Mouse (Mus musculus) testis, postnatal 14 days (tissue): ENCODE data around the gene Liph.
A peak's percentile ranks its signal among the peaks of the same experiment; 100 is the strongest.
"Not testable (repeated sequence)": the region's sequence is repeated elsewhere in the genome, so short reads cannot be mapped to it uniquely, and the experiment has no call there.

Source experiments
- DNase-seq: peaks from one replicate; pipeline ENCODE4 v3.0.0; 2021; ENCODE audit warnings: low spot score

The Liph gene

GRCm38 (mm10) chr16:21971446-21971845, 24.0 kb downstream of the Liph start:
- DNase-seq, result no peak

- DNase-seq, result no peak
These were observed 24.9 kb downstream of the Liph start for GRCm38 (mm10) chr16:21970536-21970935.

DNA sequence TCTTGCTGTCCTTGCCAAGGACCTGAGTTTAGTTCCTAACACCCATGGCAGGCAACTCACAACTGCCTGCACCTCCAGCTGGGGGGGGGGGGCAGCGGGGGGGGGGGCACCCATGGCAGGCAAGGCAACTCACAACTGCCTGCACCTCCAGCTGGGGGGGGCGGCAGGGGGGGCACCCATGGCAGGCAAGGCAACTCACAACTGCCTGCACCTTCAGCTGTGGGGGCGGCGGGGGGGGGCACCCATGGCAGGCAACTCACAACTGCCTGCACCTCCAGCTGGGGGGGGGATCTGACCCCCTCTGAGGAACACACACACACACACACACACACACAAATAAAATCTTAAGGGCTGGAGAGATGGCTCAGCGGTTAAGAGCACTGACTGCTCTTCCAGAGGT, 25.6 kb downstream of the Liph start:
- DNase-seq, result no peak

- no peak for DNase-seq
These were observed 29.9 kb downstream of the Liph start for GRCm38 (mm10) chr16:21965576-21965975.

DNA sequence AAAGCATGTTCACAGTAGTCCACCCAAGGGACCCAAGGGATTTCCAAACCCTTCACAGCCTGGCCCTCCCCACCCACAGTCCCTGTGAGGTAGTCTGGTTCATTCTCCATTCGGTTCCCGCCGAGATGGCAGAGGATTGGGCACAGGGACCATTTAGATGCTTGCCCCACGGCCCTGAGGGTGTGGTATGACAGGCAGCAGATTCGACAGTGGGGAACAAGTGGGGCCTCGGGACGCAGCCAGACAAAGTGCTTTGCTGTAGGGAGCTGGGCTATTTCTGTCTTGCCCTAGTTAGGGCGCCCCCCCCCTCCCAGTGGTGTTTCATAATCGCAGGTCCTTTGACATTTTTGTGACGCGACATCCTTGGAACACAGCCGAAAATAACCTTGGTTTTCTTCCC, 39.9 kb downstream of the Liph start:
- DNase-seq, result no peak

DNA sequence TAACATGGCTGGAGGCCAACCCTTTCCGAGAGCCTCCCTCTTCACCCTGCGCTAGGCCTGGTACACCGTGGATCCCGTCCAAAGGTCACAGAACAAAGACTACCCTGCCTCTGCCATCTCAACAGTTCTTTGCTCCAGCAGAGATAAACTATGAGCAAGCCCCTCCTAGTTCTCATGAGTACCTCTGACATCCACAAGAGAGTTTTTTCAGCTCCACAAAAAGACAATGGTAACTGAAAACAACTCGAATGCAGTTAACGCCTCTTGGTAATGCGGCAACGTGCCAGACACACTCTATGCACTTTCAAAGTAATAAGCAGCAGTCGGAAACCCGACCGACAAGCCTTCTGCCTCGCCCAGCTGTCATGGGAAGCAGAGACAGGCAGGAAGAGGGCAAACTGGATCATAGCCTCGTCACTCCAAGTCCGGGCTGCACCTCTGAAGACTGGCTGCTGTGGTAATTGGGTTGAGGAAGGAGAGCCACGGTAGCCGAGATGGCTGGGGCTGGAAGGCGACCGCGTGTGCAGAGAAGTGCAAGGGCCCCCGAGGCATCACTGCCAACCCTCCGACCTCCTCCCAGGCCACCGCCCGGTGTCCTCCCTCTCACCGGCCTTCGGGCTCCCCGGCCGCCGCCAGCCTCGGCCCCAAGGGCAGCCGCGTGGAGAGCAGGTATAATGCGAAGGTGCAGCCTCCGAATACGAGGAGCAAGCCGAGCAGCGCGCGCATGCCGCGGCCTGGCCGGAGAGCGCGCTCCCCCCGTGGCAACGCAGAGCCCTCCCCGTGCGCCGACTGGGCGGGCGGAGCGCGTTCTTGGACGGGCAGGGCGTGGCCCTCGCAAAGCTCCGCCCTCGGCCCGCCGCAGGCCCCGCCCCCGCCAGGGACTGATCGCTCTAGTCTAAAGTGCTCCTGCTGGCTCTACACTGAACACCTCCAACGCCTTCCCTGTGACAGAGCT, 48.4 kb downstream of the Liph start, which contains the start of gene Tmem41a:
Gene Tmem41a, minus strand, starts transcription at position 792 of the 955 bp plus-strand sequence.
- DNase-seq, result peak; percentile 87

- DNase-seq, result no peak
These were observed 67.0 kb downstream of the Liph start for GRCm38 (mm10) chr16:21928471-21928870.

GRCm38 (mm10) chr16:21916681-21917080, 78.8 kb downstream of the Liph start:
- no peak for DNase-seq

GRCm38 (mm10) chr16:21913347-21913746, 82.1 kb downstream of the Liph start:
- no peak for DNase-seq

DNA sequence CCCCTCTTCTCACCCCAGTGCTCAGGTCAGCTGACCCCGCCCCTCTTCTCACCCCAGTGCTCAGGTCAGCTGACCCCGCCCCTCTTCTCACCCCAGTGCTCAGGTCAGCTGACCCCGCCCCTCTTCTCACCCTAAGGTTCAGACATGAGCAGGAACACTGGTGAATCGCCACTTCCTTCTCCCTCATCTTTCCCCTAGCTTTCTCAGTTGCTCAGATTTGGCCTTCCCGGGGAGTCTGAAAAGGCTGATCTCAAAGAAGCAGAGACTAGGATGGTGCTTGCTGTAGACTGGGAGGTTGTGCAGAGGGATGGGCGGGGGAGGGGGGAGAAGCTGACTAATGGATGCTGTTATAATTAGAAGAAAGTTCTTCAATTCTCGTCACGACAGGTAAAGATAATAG, 86.6 kb downstream of the Liph start:
- DNase-seq, result not testable (repeated sequence)

DNA sequence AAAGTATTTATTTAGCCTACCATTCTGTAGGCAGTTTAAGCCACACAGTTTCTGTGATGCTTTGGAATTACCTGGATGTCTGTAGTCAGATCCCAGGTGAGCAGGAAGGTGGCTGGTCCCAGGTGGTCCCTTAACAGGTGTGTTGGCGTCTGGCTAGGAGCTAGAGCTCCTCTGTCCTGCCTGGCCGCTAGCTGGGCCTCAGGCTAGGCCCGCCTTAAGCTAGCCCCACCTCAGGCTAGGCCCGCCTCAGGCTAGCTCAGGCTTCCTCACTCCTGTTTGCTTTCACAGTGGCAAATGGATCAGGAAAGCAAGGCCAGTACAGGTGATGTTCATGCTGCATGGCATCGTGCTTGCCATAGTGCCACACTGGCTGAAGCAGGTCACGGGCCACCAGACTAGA, 88.6 kb downstream of the Liph start:
- no peak for DNase-seq

- DNase-seq, result no peak
These were observed 89.5 kb downstream of the Liph start for GRCm38 (mm10) chr16:21905996-21906395.

DNA sequence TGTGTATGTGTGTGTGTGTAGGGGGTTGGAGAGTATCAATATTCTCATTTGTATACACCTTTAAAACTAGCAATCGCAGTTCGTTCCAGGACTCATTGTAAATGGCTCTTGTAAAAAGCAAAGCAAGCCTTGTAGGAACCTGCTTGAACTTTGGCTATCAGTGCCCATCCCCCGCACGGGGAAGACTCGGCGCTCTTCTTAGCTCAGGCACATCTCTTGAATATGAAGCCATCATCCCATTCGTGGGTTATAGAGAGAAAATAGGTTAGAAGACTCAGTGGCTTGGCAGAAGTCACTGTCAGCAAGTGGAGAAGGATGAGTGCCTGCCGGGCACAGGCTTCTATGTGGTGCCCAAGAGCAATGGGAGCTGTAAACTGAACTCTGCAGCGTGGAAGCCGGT, 90.8 kb downstream of the Liph start:
- DNase-seq, result no peak
